Mouse (Mus musculus): ENCODE data around the gene Prok1.

The Prok1 gene

GRCm38 (mm10) chr3:107183178-107183577, 56.3 kb downstream of the Prok1 start:
- DNase-seq, result no peak
